Mouse (Mus musculus): Measurements from ENCODE around the gene Mogat2. TPM values are rescaled to one million over a fixed set of nuclear protein-coding genes. Genes with fewer than 3 reads are reported as not detected.
A peak's percentile ranks its signal among the peaks of the same experiment; 100 is the strongest.

The Mogat2 gene
- polyA plus RNA-seq (2012; rRNA removed) = 0.05 TPM in 1 of 2 replicates, not detected in the other

DNA sequence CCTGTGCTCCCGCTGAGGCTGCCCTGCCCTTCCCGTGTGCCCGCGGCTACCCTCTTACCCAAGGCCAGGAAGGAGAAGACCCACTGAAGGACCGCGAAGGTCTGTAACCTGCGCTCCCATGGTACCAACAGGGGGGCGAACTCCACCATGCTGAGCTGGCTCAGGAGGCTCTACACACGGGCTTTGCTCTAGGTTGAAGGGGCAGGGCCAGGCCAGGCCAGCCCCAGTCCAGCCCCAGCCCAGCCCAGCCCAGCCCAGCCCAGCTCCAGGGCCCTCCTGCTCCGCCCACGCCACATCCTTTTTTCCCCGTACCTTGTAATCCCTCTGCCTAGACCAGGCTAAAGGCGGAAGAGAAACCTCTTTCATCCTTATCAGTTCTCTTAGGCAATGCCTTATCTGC, at the start of gene Mogat2:
Gene Mogat2 (minus strand): TSS at position 203 of the 400 bp plus-strand sequence.
- Histone ChIP-seq H3K4me3 (replicated peaks; ENCODE audit: insufficient read depth, low read depth, low read length) (no peak within 1 kb of the TSS), H3K27me3 (ENCODE audit: control insufficient read depth, insufficient read depth, low read length) (peaks cover 1% of the 10 kb centered on the region; the same call in 1 of the 2 replicates), H3K4me1 (ENCODE audit: control insufficient read depth, insufficient read depth, low read length) (no peaks in the 10 kb centered on the region), H3K27ac (ENCODE audit: insufficient read depth, low read length) (no peak within 1 kb of the TSS)
- TF ChIP-seq CTCF (IDR thresholded peaks at IDR 0.05; ENCODE audit: borderline replicate concordance, insufficient read depth, low read depth, low read length) = no peak
- no peak for TF ChIP-seq POLR2A (IDR thresholded peaks at IDR 0.05; ENCODE audit: borderline replicate concordance, insufficient read depth, low read length)
- 35% methylated on average over 13 of the region's 13 CpGs for WGBS
- DNase-seq = no peak

DNA sequence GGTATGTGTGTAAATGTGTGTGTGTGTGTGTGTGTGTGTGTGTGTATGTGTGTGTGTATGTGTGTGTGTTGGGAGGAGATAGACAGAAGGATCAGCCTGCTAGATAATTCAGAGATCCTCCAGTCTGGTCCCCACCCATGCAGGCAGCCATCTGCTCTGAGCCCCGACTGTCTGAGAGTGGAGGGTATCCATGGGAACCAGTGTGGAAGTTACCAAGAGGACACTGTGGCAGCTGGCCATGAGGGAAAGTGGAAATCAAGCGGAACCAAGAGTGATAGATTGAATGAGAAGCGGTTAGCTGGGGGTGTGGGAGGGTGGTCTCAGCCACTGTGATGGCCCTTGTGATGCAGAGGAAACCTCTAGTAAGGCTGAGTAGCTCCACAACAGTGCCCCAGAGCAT, 48.9 kb upstream of the Mogat2 start:
- Histone ChIP-seq H3K4me1 (ENCODE audit: control insufficient read depth, insufficient read depth, low read length) (peaks cover 4% of the 10 kb centered on the region; the same call in 1 of the 2 replicates), H3K27ac (ENCODE audit: insufficient read depth, low read length) (no peak overlapping the region), H3K4me3 (replicated peaks; ENCODE audit: insufficient read depth, low read depth, low read length) (no peak overlapping the region), H3K27me3 (ENCODE audit: control insufficient read depth, insufficient read depth, low read length) (no peaks in the 10 kb centered on the region)
- no peak for TF ChIP-seq CTCF (IDR thresholded peaks at IDR 0.05; ENCODE audit: borderline replicate concordance, insufficient read depth, low read depth, low read length)
- TF ChIP-seq POLR2A (IDR thresholded peaks at IDR 0.05; ENCODE audit: borderline replicate concordance, insufficient read depth, low read length) = no peak
- peak in 1 of 2 experiments; percentile 37 for DNase-seq
- 22% methylated on average over 3 of the region's 3 CpGs for WGBS

DNA sequence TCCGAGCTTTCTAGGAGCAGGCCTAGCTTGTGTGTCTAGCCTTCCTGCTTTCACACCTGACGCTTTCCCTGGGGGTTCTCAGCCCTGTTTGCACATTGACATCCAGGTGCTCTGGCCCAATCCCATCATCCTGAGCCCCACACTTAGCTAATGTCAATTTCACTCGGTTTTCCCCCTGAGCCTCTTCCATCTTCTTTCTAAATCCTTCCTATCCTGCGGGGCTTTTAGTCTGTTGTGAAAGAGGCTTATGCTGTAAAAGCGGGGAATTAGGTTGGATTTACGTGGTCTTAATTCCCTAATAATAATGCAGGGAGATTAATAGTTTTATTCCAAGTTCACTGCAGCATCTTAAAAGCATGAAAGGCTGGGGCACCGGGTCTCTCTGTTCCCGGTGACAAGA, 41.2 kb upstream of the Mogat2 start:
- WGBS = 74% methylated on average over 8 of the region's 8 CpGs
- H3K27me3 ChIP-seq (ENCODE audit: control insufficient read depth, insufficient read depth, low read length) = no peaks in the 10 kb centered on the region
- H3K27ac ChIP-seq (ENCODE audit: insufficient read depth, low read length) = no peak overlapping the region
- H3K4me1 ChIP-seq (ENCODE audit: control insufficient read depth, insufficient read depth, low read length) = peaks cover 3% of the 10 kb centered on the region; the same call in 1 of the 2 replicates
- TF ChIP-seq CTCF (IDR thresholded peaks at IDR 0.05; ENCODE audit: borderline replicate concordance, insufficient read depth, low read depth, low read length) (no peak), POLR2A (IDR thresholded peaks at IDR 0.05; ENCODE audit: borderline replicate concordance, insufficient read depth, low read length) (no peak)
- DNase-seq = no peak
- H3K4me3 ChIP-seq (replicated peaks; ENCODE audit: insufficient read depth, low read depth, low read length) = no peak overlapping the region

- Histone ChIP-seq H3K4me3 (replicated peaks; ENCODE audit: insufficient read depth, low read depth, low read length) (no peak overlapping the region), H3K27me3 (ENCODE audit: control insufficient read depth, insufficient read depth, low read length) (no peaks in the 10 kb centered on the region), H3K27ac (ENCODE audit: insufficient read depth, low read length) (no peak overlapping the region), H3K4me1 (ENCODE audit: control insufficient read depth, insufficient read depth, low read length) (peaks cover 3% of the 10 kb centered on the region; the same call in 1 of the 2 replicates)
- DNase-seq = no peak
- no peak for TF ChIP-seq POLR2A (IDR thresholded peaks at IDR 0.05; ENCODE audit: borderline replicate concordance, insufficient read depth, low read length)
- TF ChIP-seq CTCF (IDR thresholded peaks at IDR 0.05; ENCODE audit: borderline replicate concordance, insufficient read depth, low read depth, low read length) = no peak
- 80% methylated on average over 8 of the region's 8 CpGs for WGBS
These were observed 39.9 kb upstream of the Mogat2 start for GRCm38 (mm10) chr7:99278309-99278708.

DNA sequence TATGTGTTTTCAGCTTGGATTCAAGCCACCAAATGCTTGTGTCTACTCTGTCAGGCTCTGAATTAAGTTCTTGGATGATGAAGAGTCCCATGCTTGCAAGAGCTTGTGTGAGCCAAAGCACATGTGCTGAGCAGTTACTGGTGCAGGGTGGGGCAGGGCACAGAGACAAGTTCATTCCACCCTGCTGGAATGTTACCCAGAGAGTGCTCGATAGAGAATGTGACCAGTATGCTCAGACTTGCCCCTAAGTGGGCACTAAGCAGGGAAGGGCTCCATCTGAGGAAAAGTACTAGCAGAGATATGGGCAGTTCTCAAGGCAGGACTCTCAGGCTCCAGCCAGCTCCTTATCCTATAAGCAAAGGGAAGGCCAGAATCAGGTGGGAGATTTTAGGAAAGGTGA, 38.3 kb upstream of the Mogat2 start:
- no peak for TF ChIP-seq POLR2A (IDR thresholded peaks at IDR 0.05; ENCODE audit: borderline replicate concordance, insufficient read depth, low read length)
- TF ChIP-seq CTCF (IDR thresholded peaks at IDR 0.05; ENCODE audit: borderline replicate concordance, insufficient read depth, low read depth, low read length) = no peak
- H3K4me3 ChIP-seq (replicated peaks; ENCODE audit: insufficient read depth, low read depth, low read length) = no peak overlapping the region
- peaks cover 4% of the 10 kb centered on the region; the same call in 1 of the 2 replicates for H3K4me1 ChIP-seq (ENCODE audit: control insufficient read depth, insufficient read depth, low read length)
- no peaks in the 10 kb centered on the region for H3K27me3 ChIP-seq (ENCODE audit: control insufficient read depth, insufficient read depth, low read length)
- WGBS = 34% methylated on average over 1 of the region's 1 CpGs
- no peak for DNase-seq
- H3K27ac ChIP-seq (ENCODE audit: insufficient read depth, low read length) = no peak overlapping the region

DNA sequence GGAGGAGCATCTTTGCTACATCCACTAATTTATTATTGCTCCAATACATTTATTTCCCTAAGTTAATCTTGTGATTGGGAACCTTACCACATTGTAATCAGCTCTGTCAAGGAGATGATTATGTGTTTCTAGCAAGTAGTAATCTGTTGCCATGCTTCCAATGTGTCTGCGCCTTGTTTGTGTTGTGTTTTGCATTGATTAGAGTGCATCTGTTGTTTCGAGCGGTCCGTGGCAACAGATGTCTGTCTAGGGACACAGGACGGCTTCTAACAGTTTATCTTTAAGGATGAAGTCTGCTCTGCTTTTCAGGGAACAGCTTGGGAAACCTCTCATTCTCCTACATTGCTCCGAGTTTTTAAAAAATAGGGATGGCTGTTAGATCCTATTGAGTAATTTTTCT, 36.7 kb upstream of the Mogat2 start:
- H3K4me1 ChIP-seq (ENCODE audit: control insufficient read depth, insufficient read depth, low read length) = peaks cover 16% of the 10 kb centered on the region
- 41% methylated on average over 6 of the region's 6 CpGs for WGBS
- H3K4me3 ChIP-seq (replicated peaks; ENCODE audit: insufficient read depth, low read depth, low read length) = no peak overlapping the region
- no peaks in the 10 kb centered on the region for H3K27me3 ChIP-seq (ENCODE audit: control insufficient read depth, insufficient read depth, low read length)
- DNase-seq = no peak
- H3K27ac ChIP-seq (ENCODE audit: insufficient read depth, low read length) = no peak overlapping the region
- TF ChIP-seq POLR2A (IDR thresholded peaks at IDR 0.05; ENCODE audit: borderline replicate concordance, insufficient read depth, low read length) (no peak), CTCF (IDR thresholded peaks at IDR 0.05; ENCODE audit: borderline replicate concordance, insufficient read depth, low read depth, low read length) (no peak)

DNA sequence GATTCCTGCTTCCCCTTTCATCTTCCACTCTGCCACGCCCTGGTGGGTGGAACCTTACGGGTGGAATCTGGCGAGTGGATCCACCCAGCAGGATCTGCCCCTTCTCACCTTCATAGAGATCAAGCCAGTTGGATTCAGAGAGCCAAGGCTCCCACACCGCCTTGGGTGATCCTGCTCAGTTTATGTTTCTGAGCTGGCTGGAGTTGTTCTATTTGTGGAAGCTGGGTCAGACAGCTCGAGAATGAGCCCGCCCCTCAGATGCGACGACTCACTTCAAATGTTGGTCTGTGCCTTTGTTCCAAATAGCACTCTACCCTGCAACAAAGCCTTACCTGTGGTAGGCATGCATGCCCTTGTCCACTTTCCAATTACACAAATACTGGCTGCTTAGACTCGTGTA, 33.2 kb upstream of the Mogat2 start:
- TF ChIP-seq CTCF (IDR thresholded peaks at IDR 0.05; ENCODE audit: borderline replicate concordance, insufficient read depth, low read depth, low read length) = no peak
- TF ChIP-seq POLR2A (IDR thresholded peaks at IDR 0.05; ENCODE audit: borderline replicate concordance, insufficient read depth, low read length) = no peak
- DNase-seq = peak; percentile 32 to 41
- Histone ChIP-seq H3K4me1 (ENCODE audit: control insufficient read depth, insufficient read depth, low read length) (peaks cover 13% of the 10 kb centered on the region), H3K4me3 (replicated peaks; ENCODE audit: insufficient read depth, low read depth, low read length) (peak overlapping the region; percentile 24), H3K27me3 (ENCODE audit: control insufficient read depth, insufficient read depth, low read length) (no peaks in the 10 kb centered on the region), H3K27ac (ENCODE audit: insufficient read depth, low read length) (no peak overlapping the region)
- WGBS = 9% methylated on average over 9 of the region's 9 CpGs
